Mouse (Mus musculus): ENCODE data around the gene Sufu. TPM values are rescaled to one million over a fixed set of nuclear protein-coding genes. Genes with fewer than 3 reads are reported as not detected.

The Sufu gene
- polyA plus RNA-seq, 1 experiment from 2014 or later = 19.8 TPM

DNA sequence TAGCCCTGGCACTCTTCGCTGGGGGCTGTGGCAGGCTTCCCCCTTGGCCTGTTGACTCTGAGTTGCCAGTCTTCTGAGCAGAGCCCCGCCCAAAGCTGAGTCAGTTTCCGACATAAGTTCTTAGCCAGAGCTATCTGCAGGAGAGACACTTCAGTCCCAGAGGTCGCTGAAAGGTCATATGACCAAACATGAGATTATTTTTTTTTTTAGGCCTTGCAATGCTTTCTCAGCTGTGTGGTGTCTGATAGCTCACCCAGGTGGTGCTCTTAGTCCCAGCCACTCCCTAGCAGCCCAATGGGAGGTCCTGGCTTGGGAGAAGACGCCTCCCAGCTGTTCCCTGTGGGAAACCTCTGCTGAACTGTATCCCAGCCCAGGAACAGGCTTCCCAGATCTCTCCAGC is 82.1 kb downstream of the Sufu start:
- ATAC-seq = no peak
- Histone ChIP-seq H3K9me3 (ENCODE audit: control insufficient read depth, low read length) (no peaks in the 10 kb centered on the region), H3K9ac (ENCODE audit: low read depth, low read length) (no peak overlapping the region), H3K27me3 (replicated peaks; ENCODE audit: control insufficient read depth, insufficient read depth, low read length) (no peaks in the 10 kb centered on the region), H3K36me3 (ENCODE audit: control insufficient read depth, insufficient read depth, low read length) (no peaks in the 10 kb centered on the region; the same call in 1 of the 2 replicates), H3K4me1 (ENCODE audit: control insufficient read depth, insufficient read depth, low read depth, low read length) (peaks cover 15% of the 10 kb centered on the region; the same call in 1 of the 2 replicates), H3K4me2 (ENCODE audit: low read length) (no peak overlapping the region), H3K27ac (ENCODE audit: low read depth, low read length) (peak overlapping the region; percentile 20; the same call in 1 of the 2 replicates), H3K4me3 (ENCODE audit: low read length) (no peak overlapping the region)
- 79% methylated on average over 5 of the region's 5 CpGs for WGBS

DNA sequence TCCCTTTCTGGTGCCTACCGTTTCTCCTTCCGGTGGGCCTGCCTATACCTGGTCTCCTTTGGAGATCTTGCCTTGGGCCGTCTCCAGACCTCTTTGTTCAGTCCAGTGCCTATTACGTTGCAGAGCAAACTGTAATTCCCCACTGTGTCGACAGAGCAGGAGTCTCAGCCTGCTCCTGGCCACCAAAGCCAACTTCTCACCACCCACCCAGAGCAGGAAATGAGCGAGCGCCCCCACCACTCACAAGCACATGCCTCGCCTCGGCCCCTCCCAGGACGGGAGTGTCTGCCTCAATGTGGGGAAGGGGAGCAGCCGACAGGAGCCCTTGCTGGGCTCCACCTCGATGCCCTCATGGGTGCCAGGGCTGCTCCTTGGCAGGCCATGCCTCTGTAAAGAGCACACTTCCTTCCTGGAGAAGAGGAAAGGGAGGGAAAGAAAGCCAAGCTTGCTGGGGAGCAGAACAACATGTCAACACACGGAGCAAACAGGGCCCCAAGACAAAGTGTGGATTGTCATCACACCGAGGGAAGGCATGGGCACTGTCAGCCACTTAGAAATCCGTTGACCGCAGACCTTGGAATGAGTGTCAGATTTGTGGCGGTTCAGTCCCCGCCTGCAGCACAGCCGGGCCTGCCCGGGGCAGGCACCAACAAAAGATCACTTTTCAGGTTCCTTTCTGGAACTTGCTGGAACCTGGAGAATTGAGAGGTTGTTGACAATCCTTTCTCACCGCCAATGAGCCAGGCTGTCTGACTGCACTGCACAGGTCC is 82.8 kb downstream of the Sufu start:
- Histone ChIP-seq H3K36me3 (ENCODE audit: control insufficient read depth, insufficient read depth, low read length) (no peaks in the 10 kb centered on the region), H3K27ac (ENCODE audit: low read depth, low read length) (0 out of 2 replicates have a peak overlapping the region, but pooled peaks have one; percentile 14), H3K9me3 (ENCODE audit: control insufficient read depth, low read length) (no peaks in the 10 kb centered on the region), H3K27me3 (replicated peaks; ENCODE audit: control insufficient read depth, insufficient read depth, low read length) (no peaks in the 10 kb centered on the region), H3K4me1 (ENCODE audit: control insufficient read depth, insufficient read depth, low read depth, low read length) (peaks cover 22% of the 10 kb centered on the region; the same call in 1 of the 2 replicates), H3K4me2 (ENCODE audit: low read length) (no peak overlapping the region), H3K9ac (ENCODE audit: low read depth, low read length) (no peak overlapping the region), H3K4me3 (ENCODE audit: low read length) (no peak overlapping the region)
- WGBS = 71% methylated on average over 21 of the region's 21 CpGs
- ATAC-seq = no peak

DNA sequence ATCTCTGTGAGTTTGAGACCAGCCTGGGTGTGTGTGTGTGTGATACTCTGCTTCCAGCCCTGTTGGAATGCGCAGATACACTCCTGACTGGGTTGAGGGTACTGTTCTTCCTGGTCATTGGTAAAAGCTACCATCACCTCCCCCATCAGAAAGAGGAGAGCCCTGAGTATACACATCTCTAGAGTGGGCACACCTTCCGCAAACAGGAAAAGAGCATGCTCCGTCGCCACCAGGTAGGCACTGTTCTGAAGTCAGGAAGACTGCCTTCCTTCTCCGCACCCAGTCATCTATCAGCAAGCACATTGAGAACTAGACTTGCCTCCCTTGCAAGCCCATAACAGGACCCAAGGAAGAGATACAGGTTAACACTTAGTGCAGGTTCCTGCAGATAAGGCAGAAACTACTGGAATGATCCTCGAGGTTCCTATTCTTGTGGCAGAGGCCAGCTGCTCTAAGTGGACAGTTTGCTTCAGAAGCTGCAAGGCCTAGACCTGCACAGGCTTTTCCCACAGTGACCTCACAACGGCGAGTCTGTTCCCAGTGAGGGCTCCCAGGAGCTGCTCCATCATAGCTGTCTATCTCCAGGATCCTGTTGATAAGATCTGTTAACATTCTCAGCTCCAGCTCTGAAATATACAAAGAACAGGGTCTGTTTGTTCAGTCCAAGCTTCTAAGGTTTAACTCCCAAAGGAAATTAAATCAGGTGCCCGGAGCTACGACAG is 84.1 kb downstream of the Sufu start:
- H3K4me1 ChIP-seq (ENCODE audit: control insufficient read depth, insufficient read depth, low read depth, low read length) = peaks cover 23% of the 10 kb centered on the region; the same call in 1 of the 2 replicates
- no peak overlapping the region for H3K4me3 ChIP-seq (ENCODE audit: low read length)

DNA sequence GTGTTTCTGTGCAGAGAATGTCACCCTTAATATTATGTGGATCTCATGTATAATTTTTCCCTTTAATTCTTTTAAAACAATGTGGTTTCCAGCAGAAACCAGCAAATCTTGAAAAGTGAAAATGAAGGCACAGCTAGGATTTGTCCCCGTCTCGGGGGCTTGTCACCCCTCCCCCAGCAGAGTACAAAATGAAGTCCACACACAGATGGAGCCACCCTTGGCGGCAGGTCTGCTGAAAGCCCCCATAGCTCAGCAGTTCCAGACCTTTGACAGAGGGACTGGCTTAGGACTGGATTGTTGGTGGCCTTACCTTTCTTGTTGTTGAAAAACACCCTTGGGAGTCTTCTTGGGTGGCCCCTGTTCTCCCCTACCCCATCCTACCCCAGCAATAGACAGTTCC is 84.7 kb downstream of the Sufu start:
- Histone ChIP-seq H3K27ac (ENCODE audit: low read depth, low read length) (no peak overlapping the region), H3K27me3 (replicated peaks; ENCODE audit: control insufficient read depth, insufficient read depth, low read length) (no peaks in the 10 kb centered on the region), H3K4me3 (ENCODE audit: low read length) (no peak overlapping the region), H3K36me3 (ENCODE audit: control insufficient read depth, insufficient read depth, low read length) (peaks cover 4% of the 10 kb centered on the region; the same call in 1 of the 2 replicates), H3K9me3 (ENCODE audit: control insufficient read depth, low read length) (no peaks in the 10 kb centered on the region), H3K4me1 (ENCODE audit: control insufficient read depth, insufficient read depth, low read depth, low read length) (peaks cover 23% of the 10 kb centered on the region; the same call in 1 of the 2 replicates), H3K9ac (ENCODE audit: low read depth, low read length) (no peak overlapping the region), H3K4me2 (ENCODE audit: low read length) (no peak overlapping the region)
- 28% methylated on average over 3 of the region's 3 CpGs for WGBS
- no peak for ATAC-seq

More for the DNA sequence above, 84.1 kb downstream of the Sufu start:
- peak overlapping the region; percentile 47; the same call in 1 of the 2 replicates for H3K27ac ChIP-seq (ENCODE audit: low read depth, low read length)
- no peaks in the 10 kb centered on the region for H3K9me3 ChIP-seq (ENCODE audit: control insufficient read depth, low read length)
- WGBS = 75% methylated on average over 10 of the region's 10 CpGs
- no peak for ATAC-seq
- no peak overlapping the region for H3K9ac ChIP-seq (ENCODE audit: low read depth, low read length)
- H3K27me3 ChIP-seq (replicated peaks; ENCODE audit: control insufficient read depth, insufficient read depth, low read length) = no peaks in the 10 kb centered on the region
- H3K36me3 ChIP-seq (ENCODE audit: control insufficient read depth, insufficient read depth, low read length) = peaks cover under 1% of the 10 kb centered on the region; the same call in 1 of the 2 replicates
- no peak overlapping the region for H3K4me2 ChIP-seq (ENCODE audit: low read length)

DNA sequence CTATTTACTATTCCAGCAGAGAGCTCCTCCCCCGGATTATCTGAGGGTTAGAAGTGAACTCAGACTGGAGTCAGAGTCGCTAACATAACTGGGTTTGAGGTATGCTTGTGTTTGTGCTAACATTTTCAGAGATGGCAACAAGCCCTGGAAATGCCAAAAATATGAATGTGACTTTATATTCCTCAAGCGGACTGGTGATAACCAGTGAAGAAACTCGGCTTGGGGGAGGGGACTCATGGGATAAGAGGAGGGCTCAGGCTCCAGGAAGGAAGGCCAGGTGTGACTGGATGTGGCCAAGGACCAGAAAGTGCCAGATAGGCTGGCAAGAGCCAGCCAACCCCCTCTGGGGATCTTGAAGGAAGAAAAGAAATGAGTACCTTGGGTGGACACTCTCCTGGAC is 85.1 kb downstream of the Sufu start:
- H3K9me3 ChIP-seq (ENCODE audit: control insufficient read depth, low read length) = no peaks in the 10 kb centered on the region
- no peak overlapping the region for H3K9ac ChIP-seq (ENCODE audit: low read depth, low read length)
- H3K27me3 ChIP-seq (replicated peaks; ENCODE audit: control insufficient read depth, insufficient read depth, low read length) = no peaks in the 10 kb centered on the region
- peaks cover 23% of the 10 kb centered on the region; the same call in 1 of the 2 replicates for H3K4me1 ChIP-seq (ENCODE audit: control insufficient read depth, insufficient read depth, low read depth, low read length)
- no peak overlapping the region for H3K4me3 ChIP-seq (ENCODE audit: low read length)
- 23% methylated on average over 4 of the region's 4 CpGs for WGBS
- peaks cover 4% of the 10 kb centered on the region; the same call in 1 of the 2 replicates for H3K36me3 ChIP-seq (ENCODE audit: control insufficient read depth, insufficient read depth, low read length)
- ATAC-seq = no peak
- H3K4me2 ChIP-seq (ENCODE audit: low read length) = no peak overlapping the region
- H3K27ac ChIP-seq (ENCODE audit: low read depth, low read length) = no peak overlapping the region

DNA sequence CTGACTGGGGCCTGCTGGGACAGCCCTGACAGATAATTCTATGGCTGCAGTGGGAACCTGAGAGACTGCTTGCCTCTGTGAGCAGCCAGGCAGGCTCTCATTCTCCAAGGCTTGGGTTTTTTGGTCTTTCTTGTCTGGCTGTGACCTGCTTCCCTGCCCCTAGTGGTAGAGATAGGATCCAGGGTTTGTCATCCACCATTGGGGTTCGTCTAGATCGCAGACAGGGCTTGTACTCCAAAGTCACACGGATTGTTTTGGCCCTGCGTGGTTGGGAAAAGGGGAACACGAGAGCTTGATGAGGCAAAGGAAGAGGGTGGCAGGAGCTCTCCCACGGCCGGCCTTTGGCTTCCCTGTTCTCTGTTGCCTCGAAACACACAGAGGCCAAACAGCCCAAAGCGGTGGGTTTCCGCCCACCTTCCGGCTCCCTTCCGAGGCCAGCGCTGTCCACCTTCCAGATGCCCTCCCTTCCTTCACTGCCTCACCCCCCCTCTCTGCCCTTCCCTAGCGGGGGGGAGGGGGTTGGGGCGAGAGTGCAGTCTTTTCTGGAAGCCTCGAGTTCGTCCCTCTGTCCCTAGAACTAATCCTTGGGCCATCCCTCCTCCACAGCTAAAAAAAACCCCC is 86.3 kb downstream of the Sufu start:
- Histone ChIP-seq H3K4me1 (ENCODE audit: control insufficient read depth, insufficient read depth, low read depth, low read length) (peaks cover 20% of the 10 kb centered on the region; the same call in 1 of the 2 replicates), H3K9me3 (ENCODE audit: control insufficient read depth, low read length) (no peaks in the 10 kb centered on the region), H3K9ac (ENCODE audit: low read depth, low read length) (no peak overlapping the region), H3K27me3 (replicated peaks; ENCODE audit: control insufficient read depth, insufficient read depth, low read length) (no peaks in the 10 kb centered on the region), H3K36me3 (ENCODE audit: control insufficient read depth, insufficient read depth, low read length) (peaks cover 4% of the 10 kb centered on the region; the same call in 1 of the 2 replicates), H3K4me3 (ENCODE audit: low read length) (no peak overlapping the region), H3K27ac (ENCODE audit: low read depth, low read length) (no peak overlapping the region; the same call in 1 of the 2 replicates), H3K4me2 (ENCODE audit: low read length) (no peak overlapping the region)
- no peak for ATAC-seq
- WGBS = 31% methylated on average over 16 of the region's 17 CpGs

DNA sequence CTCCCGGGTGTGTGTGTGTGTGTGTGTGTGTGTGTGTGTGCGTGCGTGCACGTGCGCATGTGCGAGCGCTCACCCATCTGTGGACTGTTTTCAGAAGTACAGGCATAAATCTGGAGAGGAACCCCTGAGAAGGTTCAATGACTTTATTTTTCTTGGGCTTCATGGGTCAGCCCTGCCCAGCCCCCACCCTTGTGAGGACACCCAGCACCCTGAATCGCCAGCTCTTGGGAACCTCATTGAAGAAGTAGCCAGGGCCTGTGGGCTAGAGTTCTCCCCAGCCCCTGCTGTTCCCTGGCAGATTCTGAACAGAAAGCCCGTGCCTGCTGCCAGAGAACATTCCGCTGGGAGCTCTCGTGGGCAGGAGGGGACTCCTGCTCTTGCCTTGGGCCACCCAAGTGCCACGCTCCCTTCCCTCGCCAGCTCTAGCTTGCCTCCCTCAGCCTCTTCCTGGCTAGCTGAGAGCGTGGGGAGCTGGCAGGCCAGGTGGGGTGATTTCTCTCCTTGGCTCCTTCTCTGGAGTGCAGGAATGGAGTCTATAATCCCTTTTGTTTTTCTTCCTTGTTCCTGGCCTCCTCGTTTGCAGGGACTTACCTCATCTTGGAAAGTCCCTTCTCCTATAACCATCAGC is 87.1 kb downstream of the Sufu start:
- Histone ChIP-seq H3K9me3 (ENCODE audit: control insufficient read depth, low read length) (no peaks in the 10 kb centered on the region), H3K27ac (ENCODE audit: low read depth, low read length) (peak overlapping the region; percentile 65), H3K27me3 (replicated peaks; ENCODE audit: control insufficient read depth, insufficient read depth, low read length) (no peaks in the 10 kb centered on the region), H3K4me2 (ENCODE audit: low read length) (no peak overlapping the region), H3K9ac (ENCODE audit: low read depth, low read length) (no peak overlapping the region), H3K4me3 (ENCODE audit: low read length) (no peak overlapping the region), H3K36me3 (ENCODE audit: control insufficient read depth, insufficient read depth, low read length) (peaks cover 4% of the 10 kb centered on the region; the same call in 1 of the 2 replicates), H3K4me1 (ENCODE audit: control insufficient read depth, insufficient read depth, low read depth, low read length) (peaks cover 20% of the 10 kb centered on the region; the same call in 1 of the 2 replicates)
- 59% methylated on average over 15 of the region's 15 CpGs for WGBS
- ATAC-seq = no peak

DNA sequence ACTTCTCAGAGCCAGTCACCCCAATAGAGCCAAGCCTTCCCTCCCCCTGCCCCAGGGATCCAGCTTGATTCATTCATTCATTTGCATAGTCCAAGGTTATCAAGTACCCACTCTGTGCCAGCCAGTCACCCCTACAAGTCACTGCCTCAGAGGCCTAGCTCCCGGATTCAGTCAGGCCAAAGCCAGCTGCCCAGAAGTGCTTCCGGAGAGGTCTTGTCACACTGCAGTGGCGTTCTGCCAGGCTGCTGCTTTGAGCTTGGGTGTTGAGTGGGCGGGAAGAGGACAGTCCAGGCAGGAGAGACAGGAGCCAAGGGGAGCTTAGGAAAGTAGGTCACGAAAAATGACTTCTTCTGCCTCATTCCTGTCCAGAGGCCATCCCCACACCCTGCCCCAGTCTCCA is 87.8 kb downstream of the Sufu start:
- peak overlapping the region; percentile 65 for H3K27ac ChIP-seq (ENCODE audit: low read depth, low read length)
- WGBS = 59% methylated on average over 5 of the region's 5 CpGs
- H3K27me3 ChIP-seq (replicated peaks; ENCODE audit: control insufficient read depth, insufficient read depth, low read length) = no peaks in the 10 kb centered on the region
- H3K4me3 ChIP-seq (ENCODE audit: low read length) = no peak overlapping the region
- H3K36me3 ChIP-seq (ENCODE audit: control insufficient read depth, insufficient read depth, low read length) = peaks cover 4% of the 10 kb centered on the region; the same call in 1 of the 2 replicates
- no peak overlapping the region for H3K9ac ChIP-seq (ENCODE audit: low read depth, low read length)
- H3K4me2 ChIP-seq (ENCODE audit: low read length) = no peak overlapping the region
- peaks cover 20% of the 10 kb centered on the region; the same call in 1 of the 2 replicates for H3K4me1 ChIP-seq (ENCODE audit: control insufficient read depth, insufficient read depth, low read depth, low read length)
- H3K9me3 ChIP-seq (ENCODE audit: control insufficient read depth, low read length) = no peaks in the 10 kb centered on the region
- ATAC-seq = peak; percentile 31; the same call in 1 of the 2 replicates

Measured in hindbrain, embryonic 16.5 days (tissue).